Mouse (Mus musculus): ENCODE results near the gene Ddc. TPM values are rescaled to one million over a fixed set of nuclear protein-coding genes. Genes with fewer than 3 reads are reported as not detected.

The Ddc gene
- polyA plus RNA-seq, 1 experiment from 2014 or later: 0.08 TPM

GRCm38 (mm10) chr11:11788521-11788974 is 109.4 kb downstream of the Ddc start:
- DNase-seq (ENCODE audit: low read depth, low spot score) (peak; percentile 62), ATAC-seq (peak; percentile 98)
- in situ Hi-C loops (cut with MboI; ENCODE audit: low pct_unique_long_range_greater_than_20kb): loop anchor here (5.0 to 25.0 kb wide), 2 partner anchors 231 to 326 kb away; partner anchors contain the start of genes Spata48 and Zpbp
- POLR2A ChIA-PET: interaction anchor here (0.6 kb wide), 1 partner anchor 46 kb away, joined by 3 read pairs; no protein-coding TSS in a partner anchor
- H3K27me3 ChIP-seq: no peaks in the 10 kb centered on the region
- peak; percentile 95 for TF ChIP-seq CTCF (IDR thresholded peaks at IDR 0.05)
- CTCF ChIA-PET: interaction anchor here (0.8 to 2.8 kb wide), 37 partner anchors 8 to 681 kb away, joined by 3 to 52 read pairs (median 4); partner anchors contain the start of gene Fignl1

- ATAC-seq: no peak
- DNase-seq (ENCODE audit: low read depth, low spot score): no peak
- peaks cover 4% of the 10 kb centered on the region for H3K27me3 ChIP-seq
- in situ Hi-C loops (cut with MboI; ENCODE audit: low pct_unique_long_range_greater_than_20kb): loop anchor here (5.0 to 25.0 kb wide), 2 partner anchors 228 to 323 kb away; partner anchors contain the start of genes Spata48 and Zpbp
- no peak for TF ChIP-seq CTCF (IDR thresholded peaks at IDR 0.05)
- CTCF ChIA-PET: interaction anchor here (0.9 to 1.3 kb wide), 2 partner anchors 9 to 228 kb away, joined by 3 to 6 read pairs; no protein-coding TSS in a partner anchor
- POLR2A ChIA-PET: no interaction called here
These were observed 112.5 kb downstream of the Ddc start for GRCm38 (mm10) chr11:11785457-11785856.

GRCm38 (mm10) chr11:11781728-11782127 is 116.2 kb downstream of the Ddc start:
- CTCF ChIA-PET: no interaction called here
- no peak for ATAC-seq
- DNase-seq (ENCODE audit: low read depth, low spot score): no peak
- POLR2A ChIA-PET: no interaction called here
- H3K27me3 ChIP-seq: peaks cover 16% of the 10 kb centered on the region
- in situ Hi-C loops (cut with MboI; ENCODE audit: low pct_unique_long_range_greater_than_20kb): loop anchor here (25.0 kb wide), 1 partner anchor 319 kb away; the partner anchor contains the start of genes Spata48 and Zpbp
- no peak for TF ChIP-seq CTCF (IDR thresholded peaks at IDR 0.05)

GRCm38 (mm10) chr11:11778345-11778744 is 119.6 kb downstream of the Ddc start:
- ChIA-PET CTCF (interaction anchor here (1.0 kb wide), 1 partner anchor 10 kb away, joined by 3 read pairs; no protein-coding TSS in a partner anchor), POLR2A (no interaction called here)
- ATAC-seq (no peak), DNase-seq (ENCODE audit: low read depth, low spot score) (no peak)
- in situ Hi-C loops (cut with MboI; ENCODE audit: low pct_unique_long_range_greater_than_20kb): loop anchor here (25.0 kb wide), 1 partner anchor 316 kb away; the partner anchor contains the start of genes Spata48 and Zpbp
- no peak for TF ChIP-seq CTCF (IDR thresholded peaks at IDR 0.05)
- H3K27me3 ChIP-seq: peaks cover 36% of the 10 kb centered on the region

GRCm38 (mm10) chr11:11777796-11778195 is 120.1 kb downstream of the Ddc start:
- ChIA-PET POLR2A (no interaction called here), CTCF (no interaction called here)
- no peak for TF ChIP-seq CTCF (IDR thresholded peaks at IDR 0.05)
- peaks cover 41% of the 10 kb centered on the region for H3K27me3 ChIP-seq
- in situ Hi-C loops (cut with MboI; ENCODE audit: low pct_unique_long_range_greater_than_20kb): loop anchor here (25.0 kb wide), 1 partner anchor 315 kb away; the partner anchor contains the start of genes Spata48 and Zpbp
- no peak for ATAC-seq
- DNase-seq (ENCODE audit: low read depth, low spot score): no peak

GRCm38 (mm10) chr11:11777246-11777645 is 120.7 kb downstream of the Ddc start:
- CTCF ChIA-PET: interaction anchor here (1.4 kb wide), 1 partner anchor 12 kb away, joined by 3 read pairs; no protein-coding TSS in a partner anchor
- in situ Hi-C loops (cut with MboI; ENCODE audit: low pct_unique_long_range_greater_than_20kb): loop anchor here (25.0 kb wide), 1 partner anchor 315 kb away; the partner anchor contains the start of genes Spata48 and Zpbp
- POLR2A ChIA-PET: interaction anchor here (0.5 kb wide), 1 partner anchor 726 kb away, joined by 3 read pairs; no protein-coding TSS in a partner anchor
- ATAC-seq (no peak), DNase-seq (ENCODE audit: low read depth, low spot score) (no peak)
- no peak for TF ChIP-seq CTCF (IDR thresholded peaks at IDR 0.05)
- peaks cover 47% of the 10 kb centered on the region for H3K27me3 ChIP-seq

- ATAC-seq (no peak), DNase-seq (ENCODE audit: low read depth, low spot score) (no peak)
- H3K27me3 ChIP-seq: peaks cover 51% of the 10 kb centered on the region
- in situ Hi-C loops (cut with MboI; ENCODE audit: low pct_unique_long_range_greater_than_20kb): loop anchor here (25.0 kb wide), 1 partner anchor 314 kb away; the partner anchor contains the start of genes Spata48 and Zpbp
- ChIA-PET POLR2A (interaction anchor here (0.5 kb wide), 1 partner anchor 726 kb away, joined by 3 read pairs; no protein-coding TSS in a partner anchor), CTCF (interaction anchor here (1.4 kb wide), 1 partner anchor 12 kb away, joined by 3 read pairs; no protein-coding TSS in a partner anchor)
- no peak for TF ChIP-seq CTCF (IDR thresholded peaks at IDR 0.05)
These were observed 121.1 kb downstream of the Ddc start for GRCm38 (mm10) chr11:11776822-11777174.

- ATAC-seq (no peak), DNase-seq (ENCODE audit: low read depth, low spot score) (no peak)
- POLR2A ChIA-PET: interaction anchor here (0.5 kb wide), 1 partner anchor 727 kb away, joined by 3 read pairs; no protein-coding TSS in a partner anchor
- TF ChIP-seq CTCF (IDR thresholded peaks at IDR 0.05): no peak
- peaks cover 53% of the 10 kb centered on the region for H3K27me3 ChIP-seq
- in situ Hi-C loops (cut with MboI; ENCODE audit: low pct_unique_long_range_greater_than_20kb): loop anchor here (25.0 kb wide), 1 partner anchor 314 kb away; the partner anchor contains the start of genes Spata48 and Zpbp
- CTCF ChIA-PET: interaction anchor here (1.4 kb wide), 1 partner anchor 13 kb away, joined by 3 read pairs; no protein-coding TSS in a partner anchor
These were observed 121.7 kb downstream of the Ddc start for GRCm38 (mm10) chr11:11776071-11776821.

- in situ Hi-C loops (cut with MboI; ENCODE audit: low pct_unique_long_range_greater_than_20kb): loop anchor here (25.0 kb wide), 1 partner anchor 313 kb away; the partner anchor contains the start of genes Spata48 and Zpbp
- ATAC-seq (no peak), DNase-seq (ENCODE audit: low read depth, low spot score) (no peak)
- peaks cover 58% of the 10 kb centered on the region for H3K27me3 ChIP-seq
- TF ChIP-seq CTCF (IDR thresholded peaks at IDR 0.05): no peak
- ChIA-PET CTCF (interaction anchor here (0.7 to 1.1 kb wide), 2 partner anchors 14 kb away, joined by 3 read pairs; no protein-coding TSS in a partner anchor), POLR2A (no interaction called here)
These were observed 123.1 kb downstream of the Ddc start for GRCm38 (mm10) chr11:11774893-11775292.

- H3K27me3 ChIP-seq: peaks cover 57% of the 10 kb centered on the region
- POLR2A ChIA-PET: no interaction called here
- DNase-seq (ENCODE audit: low read depth, low spot score) (no peak), ATAC-seq (no peak)
- in situ Hi-C loops (cut with MboI; ENCODE audit: low pct_unique_long_range_greater_than_20kb): no loop called here
- CTCF ChIA-PET: interaction anchor here (1.5 to 1.6 kb wide), 2 partner anchors 14 to 217 kb away, joined by 3 to 7 read pairs; no protein-coding TSS in a partner anchor
- TF ChIP-seq CTCF (IDR thresholded peaks at IDR 0.05): no peak
These were observed 123.6 kb downstream of the Ddc start for GRCm38 (mm10) chr11:11774384-11774783.

Data from Patski (cell line).